Mouse (Mus musculus): ENCODE results near the gene Kif21b. TPM values are rescaled to one million over a fixed set of nuclear protein-coding genes. Genes with fewer than 3 reads are reported as not detected.

The Kif21b gene
- total and polyA plus RNA-seq, 3 experiments = 4.0 to 34.0 TPM; not detected in 1

DNA sequence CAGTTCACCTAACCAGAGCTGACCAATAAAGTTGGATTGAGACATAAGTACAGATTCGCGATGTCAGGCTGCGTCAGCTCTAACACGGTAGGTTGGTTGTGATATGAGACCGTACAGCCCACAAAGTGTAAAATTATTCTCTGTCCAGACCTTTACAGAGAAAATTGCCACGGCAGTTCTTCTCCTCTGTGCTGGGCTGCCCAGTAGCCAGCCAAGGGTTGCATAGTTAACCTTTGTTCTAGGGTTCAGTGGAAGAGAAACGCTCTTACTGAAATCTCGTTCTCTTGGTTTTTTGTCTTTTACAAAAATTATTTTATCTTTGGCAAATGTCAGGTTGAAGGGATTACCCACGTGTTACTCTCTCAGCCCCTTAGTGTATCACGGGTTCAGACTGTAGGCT is 91.2 kb downstream of the Kif21b start:
- Histone ChIP-seq H3K27me3 (ENCODE audit: control insufficient read depth in 1 of 2, insufficient read depth in 2 of 2, low read length in 2 of 2) (no peaks in the 10 kb centered on the region), H3K36me3 (ENCODE audit: control insufficient read depth in 1 of 2, insufficient read depth in 2 of 2, low read length in 2 of 2) (no peaks in the 10 kb centered on the region), H3K9ac (ENCODE audit: control insufficient read depth, low read depth, low read length, poor library complexity, severe bottlenecking) (no peak overlapping the region), H3K4me3 (ENCODE audit: control insufficient read depth in 1 of 2, insufficient read depth in 1 of 2, low read depth in 2 of 2, low read length in 2 of 2) (no peak overlapping the region), H3K79me2 (ENCODE audit: control insufficient read depth, insufficient read depth, low read length, poor library complexity) (no peaks in the 10 kb centered on the region), H3K9me3 (replicated peaks; ENCODE audit: insufficient read depth, low read length) (no peaks in the 10 kb centered on the region), H3K4me1 (ENCODE audit: control insufficient read depth in 1 of 2, insufficient read depth in 2 of 2, low read length in 2 of 2) (no peaks in the 10 kb centered on the region), H3K27ac (ENCODE audit: control insufficient read depth, low read depth, low read length) (no peak overlapping the region)
- no peak for DNase-seq (ENCODE audit: low read depth, low spot score)
- TF ChIP-seq ELF1 (IDR thresholded peaks at IDR 0.05; ENCODE audit: low read depth, low read length) (no peak), EP300 (IDR thresholded peaks at IDR 0.05; ENCODE audit: low read depth in 1 of 2, low read length in 2 of 2) (no peak), ZMIZ1 (IDR thresholded peaks at IDR 0.05; ENCODE audit: low read depth, low read length) (no peak), NELFE (IDR thresholded peaks at IDR 0.05; ENCODE audit: low read depth, low read length) (no peak), MAX (IDR thresholded peaks at IDR 0.05; ENCODE audit: low read length) (no peak), MEF2A (IDR thresholded peaks at IDR 0.05; ENCODE audit: extremely low read depth, insufficient replicate concordance, low read depth, low read length, poor library complexity, severe bottlenecking) (no peak), USF1 (IDR thresholded peaks at IDR 0.05; ENCODE audit: low read depth, low read length) (no peak), TBP (IDR thresholded peaks at IDR 0.05; ENCODE audit: low read depth, low read length) (no peak), MYC (IDR thresholded peaks at IDR 0.05; ENCODE audit: low read depth, low read length) (no peak), POLR2A (IDR thresholded peaks at IDR 0.05; ENCODE audit: control insufficient read depth in 1 of 2, insufficient read depth in 1 of 2, low read depth in 1 of 2, low read length in 2 of 2, poor library complexity in 1 of 2) (no peak), ZC3H11A (IDR thresholded peaks at IDR 0.05; ENCODE audit: low read depth, low read length) (no peak), JUND (IDR thresholded peaks at IDR 0.05; ENCODE audit: low read depth, low read length) (no peak), MAZ (IDR thresholded peaks at IDR 0.05; ENCODE audit: low read depth, low read length) (no peak), RCOR1 (IDR thresholded peaks at IDR 0.05; ENCODE audit: low read depth, low read length) (no peak)

DNA sequence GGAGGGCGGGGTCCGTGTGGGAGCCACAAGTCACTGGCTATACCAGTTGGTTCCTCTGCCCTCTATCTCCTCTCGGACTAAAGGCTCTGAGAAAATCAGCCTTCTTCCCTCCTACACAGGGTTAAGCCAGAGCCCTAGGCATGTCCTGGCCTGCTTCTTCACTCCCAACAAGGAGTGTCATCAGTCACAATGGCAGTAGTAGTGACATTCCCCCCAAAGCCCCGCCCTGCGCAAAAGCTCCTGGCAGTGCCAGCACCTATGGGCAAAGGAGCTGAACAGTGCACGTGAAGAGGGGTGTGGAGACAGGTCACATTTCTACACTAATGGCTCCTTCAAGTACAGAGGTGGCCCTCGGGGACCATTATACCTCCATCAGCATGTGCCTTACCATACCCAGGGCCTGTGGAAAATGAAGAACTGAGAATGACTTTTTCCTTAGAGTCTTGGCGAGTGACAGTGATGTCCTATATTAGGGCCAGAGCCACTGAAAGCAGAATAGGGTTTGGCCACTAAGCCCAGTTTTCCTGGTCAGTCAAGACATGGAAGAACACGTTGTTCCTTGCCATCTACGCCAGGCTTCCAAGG is 92.7 kb downstream of the Kif21b start:
- no peak overlapping the region for H3K27ac ChIP-seq (ENCODE audit: control insufficient read depth, low read depth, low read length)
- H3K9me3 ChIP-seq (replicated peaks; ENCODE audit: insufficient read depth, low read length) = no peaks in the 10 kb centered on the region
- no peak overlapping the region for H3K9ac ChIP-seq (ENCODE audit: control insufficient read depth, low read depth, low read length, poor library complexity, severe bottlenecking)
- no peaks in the 10 kb centered on the region for H3K4me1 ChIP-seq (ENCODE audit: control insufficient read depth in 1 of 2, insufficient read depth in 2 of 2, low read length in 2 of 2)
- TF ChIP-seq ZNF384 (IDR thresholded peaks at IDR 0.05; ENCODE audit: low read depth, low read length) = no peak
- TF ChIP-seq BHLHE40 (IDR thresholded peaks at IDR 0.05; ENCODE audit: borderline replicate concordance, low read depth, low read length) = no peak
- no peak for TF ChIP-seq SMC3 (IDR thresholded peaks at IDR 0.05; ENCODE audit: low read depth, low read length)
- no peak for TF ChIP-seq ZMIZ1 (IDR thresholded peaks at IDR 0.05; ENCODE audit: low read depth, low read length)
- no peak for TF ChIP-seq RCOR1 (IDR thresholded peaks at IDR 0.05; ENCODE audit: low read depth, low read length)
- TF ChIP-seq UBTF (IDR thresholded peaks at IDR 0.05; ENCODE audit: borderline replicate concordance, insufficient read depth, low read depth, low read length) = no peak
- no peak for TF ChIP-seq MYB (IDR thresholded peaks at IDR 0.05; ENCODE audit: low read depth, low read length)
- no peak for TF ChIP-seq POLR2AphosphoS5 (IDR thresholded peaks at IDR 0.05; ENCODE audit: borderline replicate concordance, low read depth, low read length)
- no peak for TF ChIP-seq NELFE (IDR thresholded peaks at IDR 0.05; ENCODE audit: low read depth, low read length)
- TF ChIP-seq MXI1 (IDR thresholded peaks at IDR 0.05; ENCODE audit: low read depth, low read length) = no peak
- no peaks in the 10 kb centered on the region for H3K79me2 ChIP-seq (ENCODE audit: control insufficient read depth, insufficient read depth, low read length, poor library complexity)
- no peak for DNase-seq (ENCODE audit: low read depth, low spot score)
- no peaks in the 10 kb centered on the region for H3K36me3 ChIP-seq (ENCODE audit: control insufficient read depth in 1 of 2, insufficient read depth in 2 of 2, low read length in 2 of 2)
- no peaks in the 10 kb centered on the region for H3K27me3 ChIP-seq (ENCODE audit: control insufficient read depth in 1 of 2, insufficient read depth in 2 of 2, low read length in 2 of 2)
- no peak overlapping the region for H3K4me3 ChIP-seq (ENCODE audit: control insufficient read depth in 1 of 2, insufficient read depth in 1 of 2, low read depth in 2 of 2, low read length in 2 of 2)
